Mouse (Mus musculus) heart, embryonic 12.5 days (tissue): ENCODE measurements around the gene Tmem253. TPM values are rescaled to one million over a fixed set of nuclear protein-coding genes. Genes with fewer than 3 reads are reported as not detected.

Experiments
- ATAC-seq: fragments of 200-750 bp; cut with Nextera tagmentation; 2 replicates; pipeline ENCODE4 v1.8.0; 2017; ENCODE audit warnings: moderate TSS enrichment, moderate library complexity; ENCODE audit not compliant: insufficient number of reproducible peaks, low FRiP score
- H3K27ac ChIP-seq: fragments of 300-500 bp; sonication (generic); 2 replicates; pipeline ENCODE4 v1.5.1; 2016; ENCODE audit warnings: mild to moderate bottlenecking, moderate library complexity; ENCODE audit not compliant: poor library complexity, severe bottlenecking
- H3K27me3 ChIP-seq: fragments of 300-500 bp; sonication (generic); replicated peaks from 2 replicates; pipeline ENCODE4 v1.6.1; 2016; ENCODE audit warnings: mild to moderate bottlenecking, moderate library complexity
- H3K36me3 ChIP-seq: fragments of 300-500 bp; sonication (generic); 2 replicates; pipeline ENCODE4 v1.6.1; 2016; ENCODE audit warnings: mild to moderate bottlenecking, moderate library complexity
- H3K4me1 ChIP-seq: fragments of 300-500 bp; sonication (generic); replicated peaks from 2 replicates; pipeline ENCODE4 v1.6.1; 2016; ENCODE audit warnings: mild to moderate bottlenecking
- H3K4me2 ChIP-seq: fragments of 300-500 bp; sonication (generic); 2 replicates; pipeline ENCODE4 v1.6.1; 2016; ENCODE audit warnings: mild to moderate bottlenecking, moderate library complexity
- H3K4me3 ChIP-seq: fragments of 300-500 bp; sonication (generic); 2 replicates; pipeline ENCODE4 v1.5.1; 2016; ENCODE audit warnings: mild to moderate bottlenecking
- H3K9ac ChIP-seq: fragments of 300-500 bp; sonication (generic); 2 replicates; pipeline ENCODE4 v1.6.1; 2016; ENCODE audit warnings: mild to moderate bottlenecking, moderate library complexity
- H3K9me3 ChIP-seq: fragments of 300-500 bp; sonication (generic); replicated peaks from 2 replicates; pipeline ENCODE4 v1.6.1; 2016; ENCODE audit warnings: mild to moderate bottlenecking, moderate library complexity
- WGBS: fragments of 180-500 bp; shearing (Covaris S2); methylation state at CpG from one replicate; pipeline ENCODE4 v1.1.7; 2016; 5-methylcytosine and 5-hydroxymethylcytosine counted together
- polyA plus RNA-seq: library from polyadenylated mRNA; unstranded; fragments of >200 nt; fragmentation: Nextera tagmentation; extraction: Ambion mirVana; gene quantifications from 2 replicates; pipeline ENCODE4 v1.2.1, GENCODE M21; 2016

Tmem253 gene
- polyA plus RNA-seq, 1 experiment from 2014 or later = 0.80 TPM

DNA sequence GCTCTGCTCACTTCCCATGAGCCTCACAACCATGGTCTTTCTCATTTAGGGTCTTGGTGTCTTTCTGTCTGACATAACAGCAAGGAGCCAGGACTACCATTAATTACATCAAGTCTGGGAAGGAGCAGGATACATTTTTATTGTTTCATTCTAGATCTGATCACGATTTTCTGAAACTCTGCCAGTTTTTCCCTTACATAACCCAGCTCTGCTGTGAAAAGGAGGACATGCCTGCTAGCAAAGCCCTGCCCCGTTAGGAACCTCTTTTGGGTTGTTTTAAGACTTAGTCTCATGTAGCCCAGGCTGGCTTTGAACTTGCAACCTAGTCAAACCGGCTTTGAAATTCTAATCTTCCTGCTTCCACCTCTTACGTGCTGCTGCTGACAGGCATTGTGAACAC lies 44.5 kb downstream of the Tmem253 start:
- Histone ChIP-seq H3K36me3 (no peaks in the 10 kb centered on the region), H3K4me2 (no peak overlapping the region), H3K9me3 (no peaks in the 10 kb centered on the region), H3K4me1 (no peaks in the 10 kb centered on the region), H3K27me3 (no peaks in the 10 kb centered on the region), H3K9ac (no peak overlapping the region), H3K27ac (no peak overlapping the region), H3K4me3 (no peak overlapping the region)
- no peak for ATAC-seq
- WGBS = 61% methylated on average over 4 of the region's 4 CpGs

DNA sequence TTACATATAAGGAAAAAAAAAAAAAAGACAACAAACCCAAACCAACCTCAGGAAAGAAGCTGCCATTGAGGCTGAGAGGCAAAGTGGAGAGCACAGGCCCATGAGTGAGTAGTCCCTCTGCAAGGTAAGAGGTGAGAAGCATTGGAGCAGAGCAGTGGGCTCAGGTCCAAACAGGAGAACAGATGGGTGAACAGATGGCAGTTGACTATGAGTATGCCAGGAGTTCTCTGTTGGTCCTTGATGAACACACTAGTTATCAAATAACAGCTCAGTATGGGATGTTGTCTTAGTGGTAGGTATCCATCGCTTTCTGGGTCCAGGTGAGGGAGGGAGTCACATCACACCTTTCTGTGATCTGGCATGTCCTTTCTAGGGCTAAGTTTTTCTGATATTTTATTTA lies 45.3 kb downstream of the Tmem253 start:
- Histone ChIP-seq H3K4me2 (no peak overlapping the region), H3K36me3 (no peaks in the 10 kb centered on the region), H3K27ac (no peak overlapping the region), H3K27me3 (no peaks in the 10 kb centered on the region), H3K4me1 (no peaks in the 10 kb centered on the region), H3K9ac (no peak overlapping the region), H3K9me3 (no peaks in the 10 kb centered on the region), H3K4me3 (no peak overlapping the region)
- WGBS = 63% methylated on average over 1 of the region's 1 CpGs
- no peak for ATAC-seq

GRCm38 (mm10) chr14:52061798-52062197 lies 46.3 kb downstream of the Tmem253 start:
- Histone ChIP-seq H3K36me3 (no peaks in the 10 kb centered on the region), H3K4me1 (no peaks in the 10 kb centered on the region), H3K4me3 (no peak overlapping the region), H3K9me3 (no peaks in the 10 kb centered on the region), H3K9ac (no peak overlapping the region), H3K4me2 (no peak overlapping the region), H3K27me3 (no peaks in the 10 kb centered on the region), H3K27ac (no peak overlapping the region)
- no peak for ATAC-seq
- 77% methylated on average over 8 of the region's 8 CpGs for WGBS

- Histone ChIP-seq H3K27me3 (no peaks in the 10 kb centered on the region), H3K36me3 (peaks cover 8% of the 10 kb centered on the region), H3K9me3 (no peaks in the 10 kb centered on the region), H3K4me2 (no peak overlapping the region), H3K4me3 (no peak overlapping the region), H3K27ac (no peak overlapping the region), H3K9ac (no peak overlapping the region), H3K4me1 (no peaks in the 10 kb centered on the region)
- 56% methylated on average over 4 of the region's 4 CpGs for WGBS
- ATAC-seq = no peak
Observed at GRCm38 (mm10) chr14:52066135-52066534, 50.7 kb downstream of the Tmem253 start.

Other genes with a start within 250 kb of the Tmem253 start
- not detected in 2 replicates for gene Ang4, start 242.1 kb upstream of the Tmem253 start, polyA plus RNA-seq
- not detected in 2 replicates for gene AY358078, start 215.6 kb upstream of the Tmem253 start, polyA plus RNA-seq
- not detected in 2 replicates for gene Ear6, start 162.0 kb upstream of the Tmem253 start, polyA plus RNA-seq
- gene Mettl17, start 130.8 kb upstream of the Tmem253 start, polyA plus RNA-seq = 39.7 and 40.4 TPM in 2 replicates
- 0.20 and 0.44 TPM in 2 replicates for gene Slc39a2, start 122.8 kb upstream of the Tmem253 start, polyA plus RNA-seq
- gene Ndrg2, start 101.5 kb upstream of the Tmem253 start, polyA plus RNA-seq = 224 and 228 TPM in 2 replicates
- gene Tppp2, start 97.2 kb upstream of the Tmem253 start, polyA plus RNA-seq = not detected in 2 replicates
- not detected in 2 replicates for gene Rnase13, start 92.9 kb upstream of the Tmem253 start, polyA plus RNA-seq
- 104 and 111 TPM in 2 replicates for gene Arhgef40, start 30.9 kb upstream of the Tmem253 start, polyA plus RNA-seq
- 21.5 and 23.6 TPM in 2 replicates for gene Zfp219, start 5.1 kb downstream of the Tmem253 start, polyA plus RNA-seq
- not detected in 2 replicates for gene Olfr221, start 26.8 kb downstream of the Tmem253 start, polyA plus RNA-seq
- 425 and 438 TPM in 2 replicates for gene Hnrnpc, start 88.4 kb downstream of the Tmem253 start, polyA plus RNA-seq
- gene Rpgrip1, start 95.0 kb downstream of the Tmem253 start, polyA plus RNA-seq = 31.9 and 32.1 TPM in 2 replicates
- 35.8 and 36.5 TPM in 2 replicates for gene Supt16, start 181.8 kb downstream of the Tmem253 start, polyA plus RNA-seq
- 35.0 and 36.0 TPM in 2 replicates for gene Chd8, start 242.1 kb downstream of the Tmem253 start, polyA plus RNA-seq